Mouse (Mus musculus) A20 (cell line): ENCODE results near the gene Rcn3.
"Not testable (repeated sequence)": the region's sequence is repeated elsewhere in the genome, so short reads cannot be mapped to it uniquely, and the experiment has no call there.

Experiments used
- DNase-seq: peaks from one replicate; pipeline ENCODE4 v3.0.0-alpha.2; 2011; ENCODE audit warnings: low read depth, low spot score

Rcn3 gene

DNA sequence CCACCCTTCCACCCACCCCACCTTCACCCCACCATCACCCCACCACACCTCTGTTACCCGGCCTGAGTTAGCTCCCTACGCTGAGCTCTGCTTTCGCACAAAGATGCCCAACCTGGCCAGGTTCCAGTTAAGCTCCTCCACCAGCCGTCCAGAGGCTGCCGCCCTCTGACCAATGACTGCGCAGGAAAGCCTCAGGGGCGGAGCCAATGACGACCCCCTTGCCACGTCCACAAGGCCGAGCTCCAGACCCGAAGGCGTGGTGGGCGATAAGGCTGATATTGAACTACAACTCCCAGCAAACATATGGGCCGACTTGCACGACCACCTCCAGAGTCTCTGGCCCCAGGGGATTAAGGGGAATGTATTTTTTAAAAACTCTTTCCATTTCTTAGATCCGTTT lies at the start of gene Rcn3:
Gene Rcn3, minus strand, starts transcription at position 174 of the 400 bp plus-strand sequence.
- DNase-seq: no peak

DNA sequence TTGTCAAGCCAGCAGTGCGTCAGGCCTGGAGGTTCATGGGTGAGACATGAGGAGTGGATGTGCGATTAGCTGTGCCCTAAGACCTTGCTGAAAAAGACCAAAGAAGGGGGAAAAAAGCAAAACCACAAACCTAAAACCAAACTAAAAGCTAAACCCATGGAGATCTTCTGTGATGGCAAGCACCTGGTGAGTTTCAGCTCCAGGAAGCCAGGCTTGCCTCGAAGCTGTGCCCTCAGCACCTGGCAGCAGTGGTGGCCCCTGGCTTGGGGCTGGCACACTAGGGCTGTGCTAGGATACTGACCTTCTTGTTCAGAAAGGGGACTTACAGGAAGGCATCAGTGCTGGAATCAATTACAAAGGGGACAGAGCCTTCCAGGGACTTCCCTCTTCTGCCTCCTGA lies 49.3 kb upstream of the Rcn3 start:
- no peak for DNase-seq

DNA sequence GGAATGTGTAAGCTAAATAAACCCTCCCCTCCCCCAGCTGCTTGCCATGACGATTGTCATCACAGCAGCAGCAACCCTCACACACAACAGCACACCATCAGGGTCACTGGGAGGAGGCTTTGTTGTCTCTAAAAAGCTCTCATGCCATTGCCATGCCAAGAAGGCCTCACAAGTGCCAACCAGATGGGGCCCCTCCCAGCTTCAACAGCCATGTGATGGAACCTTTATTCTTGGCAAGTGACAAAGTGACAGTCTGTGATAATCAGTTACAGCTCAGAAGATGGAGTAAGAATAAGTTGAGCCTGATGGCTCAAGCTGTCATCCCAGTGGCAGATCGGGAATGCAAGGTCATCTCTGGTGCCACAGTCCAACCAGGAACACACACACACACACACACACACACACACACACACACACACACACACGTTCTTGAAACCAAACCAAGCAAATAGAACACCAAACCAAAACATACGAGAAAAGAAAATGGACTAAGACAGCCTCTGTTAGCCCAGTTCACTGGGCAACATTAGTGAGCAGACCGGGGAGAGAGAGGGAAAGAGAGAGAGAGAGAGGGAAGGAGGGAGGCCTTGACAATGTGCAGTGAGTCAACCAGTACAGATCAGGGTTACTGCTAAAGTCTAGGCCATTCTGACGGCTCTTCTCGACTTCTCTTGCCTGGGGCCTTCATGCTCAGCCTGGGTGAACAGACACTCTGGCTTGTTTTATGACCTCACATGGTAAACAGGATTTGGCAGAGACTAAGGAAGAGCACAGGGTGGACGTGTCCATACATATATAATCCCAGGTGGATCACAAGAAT lies 48.1 kb upstream of the Rcn3 start:
- no peak for DNase-seq

DNA sequence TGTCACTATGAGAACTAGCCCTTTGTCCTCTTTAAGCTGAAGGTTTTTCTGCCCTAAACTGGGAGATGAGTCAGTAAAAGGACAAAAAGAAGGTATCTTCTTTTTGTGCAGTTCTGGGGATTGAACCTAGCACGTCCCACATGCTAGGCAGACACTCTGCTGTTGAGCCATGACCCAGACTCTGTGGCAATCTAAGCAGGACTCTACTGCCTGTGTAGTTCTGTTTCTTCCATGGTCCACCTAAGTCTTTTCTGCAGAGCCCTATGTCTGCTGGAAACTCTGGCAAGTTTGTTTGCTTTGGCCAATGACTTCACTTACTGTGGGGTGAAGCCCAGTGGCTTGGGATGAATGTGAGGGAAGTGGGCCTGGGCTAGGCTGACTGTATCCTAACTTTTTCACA lies 46.4 kb upstream of the Rcn3 start:
- no peak for DNase-seq

DNA sequence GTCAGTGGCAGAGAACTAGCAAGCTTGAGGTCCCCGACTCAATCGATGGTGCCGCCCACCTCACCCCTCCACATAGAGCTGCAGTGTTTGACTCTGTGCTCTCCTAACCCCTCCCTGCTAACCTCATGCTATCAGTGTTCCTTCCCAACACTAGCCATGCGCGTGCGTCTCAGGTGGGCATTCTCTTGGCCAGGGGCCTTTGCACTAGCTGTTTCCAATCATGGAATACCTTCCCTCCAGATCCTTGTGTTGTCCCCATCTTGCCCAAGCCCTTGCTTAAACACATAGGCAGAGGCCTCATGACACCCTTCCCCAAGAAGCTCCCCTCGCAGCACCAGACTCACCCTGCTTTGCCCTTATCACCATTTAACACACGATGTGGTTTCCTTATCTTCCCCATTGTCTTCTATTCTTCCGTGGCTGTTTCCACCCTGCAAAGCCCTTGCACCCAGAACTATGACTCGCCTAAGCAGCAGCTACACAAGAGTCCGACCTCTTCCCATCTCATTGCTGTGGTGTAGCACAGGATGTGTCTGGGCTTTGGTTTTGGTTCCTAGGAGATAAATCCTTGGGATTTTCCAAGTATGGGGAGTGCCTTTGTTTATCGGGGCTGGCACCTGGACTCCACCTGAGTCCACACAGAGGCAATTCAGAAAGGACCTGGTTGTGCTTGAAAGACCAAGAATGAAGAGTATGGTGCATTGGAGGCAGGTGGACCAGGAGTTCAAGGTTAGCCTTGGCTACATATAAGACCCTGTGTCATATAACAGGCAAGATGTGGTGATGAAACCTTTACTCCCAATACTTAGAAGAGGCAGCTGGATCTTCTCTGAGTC lies 45.4 kb upstream of the Rcn3 start:
- DNase-seq: no peak

DNA sequence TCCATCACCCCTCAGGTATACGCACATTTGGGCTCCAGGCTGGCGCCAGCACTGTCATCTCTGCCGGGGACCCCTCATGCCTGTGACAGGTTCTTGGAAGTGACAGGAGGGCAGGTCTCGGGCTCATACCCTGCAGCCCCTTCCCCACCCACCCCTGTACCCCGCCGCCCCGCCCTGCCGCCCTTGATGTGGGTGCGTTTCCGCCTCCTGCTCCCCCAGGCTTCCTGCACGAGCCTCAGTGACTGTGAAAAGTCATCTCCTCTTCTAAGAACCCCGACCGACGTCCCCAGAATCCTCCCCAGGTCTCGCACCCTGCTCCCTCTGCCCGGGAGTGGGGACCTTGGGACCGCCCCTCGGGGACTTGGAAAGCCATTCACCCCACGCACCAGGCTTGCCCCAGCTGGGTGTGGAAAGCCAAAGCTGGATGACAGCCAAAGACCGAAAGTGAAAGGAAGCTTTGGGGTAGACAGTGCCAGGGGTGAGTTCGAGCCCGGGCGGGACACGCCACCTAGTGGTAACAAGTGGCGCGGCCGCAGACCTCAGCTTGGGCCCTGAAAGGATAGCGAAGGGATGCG lies 44.1 kb upstream of the Rcn3 start, which contains the start of the genes Gm45713 and Flt3l:
Gene Gm45713, minus strand, starts transcription at position 239 of the 575 bp plus-strand sequence.
Gene Flt3l, minus strand, starts transcription at position 440 of the 575 bp plus-strand sequence.
- peak; percentile 91 for DNase-seq

DNA sequence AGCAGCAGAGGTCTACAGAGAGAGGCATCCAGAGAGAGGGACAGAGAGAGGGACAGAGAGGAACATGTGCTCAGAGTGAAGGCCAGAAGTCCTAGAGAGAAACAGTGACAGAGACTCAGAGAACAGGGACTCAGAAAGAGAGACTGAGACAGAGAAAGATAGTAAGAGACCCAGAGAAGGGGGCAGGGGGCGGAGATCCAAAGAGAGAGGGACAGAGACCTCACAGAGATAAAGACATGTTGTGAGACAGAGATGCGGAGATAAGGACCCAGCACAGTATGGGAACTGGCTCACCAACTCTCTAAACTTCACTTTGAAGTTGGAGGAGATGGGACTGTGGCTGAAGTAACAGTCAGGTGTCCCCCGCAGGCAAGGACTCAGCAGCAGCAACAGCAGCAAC lies 43.3 kb upstream of the Rcn3 start:
- no peak for DNase-seq

DNA sequence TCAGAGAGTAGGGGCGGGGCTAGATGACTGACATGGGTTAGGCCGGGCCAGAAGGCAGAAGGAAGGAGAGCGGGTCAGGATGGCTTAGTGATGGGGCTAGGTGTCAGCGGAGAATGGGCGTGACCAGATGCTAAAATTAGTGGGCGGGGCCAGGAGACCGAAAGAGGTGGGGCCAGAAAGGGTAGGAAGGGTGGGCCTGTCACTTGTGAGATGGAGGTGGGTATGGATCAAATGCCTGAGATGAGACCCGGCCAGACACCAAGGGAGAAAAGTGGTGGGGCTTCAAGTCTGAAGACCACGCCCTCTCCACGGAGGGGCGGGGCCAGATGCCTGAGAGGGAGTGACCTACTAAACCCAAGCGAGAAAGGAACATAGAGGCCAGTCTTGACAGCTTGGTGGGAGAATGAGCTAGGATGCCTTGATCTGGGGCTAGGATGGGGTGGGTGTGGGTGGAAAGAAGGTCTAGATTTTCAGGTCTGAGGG lies 42.6 kb upstream of the Rcn3 start:
- peak; percentile 77 for DNase-seq

DNA sequence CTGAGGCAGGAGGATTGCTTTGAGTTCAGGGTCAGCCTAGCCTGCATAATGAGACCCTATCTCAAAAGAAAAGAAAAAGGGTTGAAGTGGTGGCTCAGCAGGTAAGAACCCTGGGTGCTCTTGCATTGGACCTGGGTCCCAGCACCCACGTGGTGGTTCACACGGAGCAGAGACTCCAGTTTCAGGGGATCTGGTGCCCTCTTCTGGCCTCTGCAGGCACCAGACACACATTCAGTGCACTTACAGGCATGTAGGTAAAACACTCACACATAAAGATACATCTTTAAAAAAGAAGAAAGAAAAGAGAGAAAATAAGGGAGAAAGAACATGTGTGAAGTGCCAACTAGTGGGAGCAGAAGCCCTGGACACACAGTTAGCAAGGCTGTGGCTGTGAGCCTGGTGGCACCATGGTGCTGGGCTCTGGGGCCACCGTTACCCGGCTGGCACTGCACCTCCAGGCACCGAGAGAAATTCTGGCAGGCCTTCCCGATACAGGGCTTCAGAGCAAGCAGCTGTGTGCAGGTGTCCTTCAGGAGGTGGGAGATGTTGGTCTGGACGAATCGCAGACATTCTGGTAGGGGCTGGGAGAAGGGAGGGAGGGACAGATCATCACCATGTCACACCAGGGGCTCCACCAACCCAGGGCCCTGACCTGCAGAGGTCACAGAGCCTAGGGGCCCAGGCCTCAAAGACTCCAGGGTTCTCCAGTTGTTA lies 41.6 kb upstream of the Rcn3 start:
- peak; percentile 50 for DNase-seq

DNA sequence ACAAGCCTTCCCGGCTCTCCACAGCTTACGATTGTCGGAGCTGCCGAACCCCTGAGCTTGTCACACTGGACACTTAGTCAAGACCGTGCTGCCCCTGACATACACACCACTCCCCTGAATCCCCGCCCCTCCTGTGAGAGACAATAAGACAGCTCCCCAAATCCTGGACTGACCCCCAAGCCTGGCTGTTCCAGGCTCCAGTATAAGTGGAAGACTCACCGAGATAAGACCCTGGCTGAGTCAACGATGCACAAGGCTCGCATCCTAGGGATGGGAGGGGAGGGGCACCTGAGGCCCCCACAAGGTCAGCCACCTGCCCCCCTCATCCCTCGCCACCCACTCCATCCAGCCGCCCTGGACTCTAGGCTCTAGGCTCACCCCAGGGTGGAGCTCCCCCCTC lies 39.8 kb upstream of the Rcn3 start:
- no peak for DNase-seq

DNA sequence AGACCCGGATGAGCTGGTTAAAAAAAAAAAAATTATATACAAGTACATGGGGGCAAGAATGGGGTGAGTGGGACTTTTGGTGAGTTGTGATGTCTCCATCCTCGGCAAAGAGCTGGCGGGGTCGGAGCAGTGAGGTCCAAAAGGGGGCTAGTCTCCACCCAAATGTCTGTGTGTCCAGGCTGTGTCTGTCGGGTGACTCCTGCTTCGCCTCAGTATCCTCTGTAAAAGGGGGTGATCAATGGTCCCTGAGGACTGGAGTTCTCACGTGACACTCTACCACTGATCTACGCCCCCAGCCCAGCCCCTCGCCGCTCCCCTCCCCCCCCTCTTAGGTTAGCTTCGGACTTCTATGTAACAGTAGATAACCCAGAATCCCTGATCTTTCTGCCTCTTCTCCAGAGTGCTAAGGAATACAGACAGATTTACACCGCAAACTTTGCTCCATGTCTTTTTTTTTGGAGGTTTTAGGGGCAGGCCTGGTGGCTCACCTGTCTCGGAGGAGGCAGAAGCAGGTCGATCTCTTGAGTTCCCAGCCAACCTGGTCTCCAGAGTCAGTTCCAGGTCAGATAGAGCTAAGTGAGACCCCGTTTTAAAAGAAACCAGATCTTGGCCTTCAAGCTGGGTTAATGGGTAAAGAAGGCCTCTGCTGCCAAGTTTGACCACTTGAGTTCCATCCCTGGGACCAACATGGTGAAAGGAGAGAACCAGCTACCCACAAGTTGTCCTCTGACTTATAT lies 37.9 kb upstream of the Rcn3 start:
- no peak for DNase-seq

DNA sequence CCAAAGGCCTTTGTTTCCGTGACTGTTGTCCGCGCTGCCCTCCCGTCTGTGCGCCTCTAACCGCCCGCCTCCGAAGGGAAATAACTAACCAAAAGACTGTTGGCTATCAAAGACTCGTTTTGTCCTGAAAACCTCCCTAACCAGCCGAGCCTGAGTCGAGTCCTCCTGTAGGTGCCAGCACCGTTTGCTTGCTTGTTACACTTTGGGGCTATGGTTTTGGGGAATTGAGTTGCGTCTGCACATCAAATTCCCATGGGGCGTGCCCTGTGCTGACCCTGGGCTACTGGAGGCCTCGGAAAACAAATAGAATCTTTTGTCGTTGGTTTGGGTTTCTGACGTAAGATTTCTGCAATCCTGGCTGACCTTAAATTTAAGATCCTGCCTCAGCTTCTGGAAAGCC lies 37.3 kb upstream of the Rcn3 start:
- no peak for DNase-seq

DNA sequence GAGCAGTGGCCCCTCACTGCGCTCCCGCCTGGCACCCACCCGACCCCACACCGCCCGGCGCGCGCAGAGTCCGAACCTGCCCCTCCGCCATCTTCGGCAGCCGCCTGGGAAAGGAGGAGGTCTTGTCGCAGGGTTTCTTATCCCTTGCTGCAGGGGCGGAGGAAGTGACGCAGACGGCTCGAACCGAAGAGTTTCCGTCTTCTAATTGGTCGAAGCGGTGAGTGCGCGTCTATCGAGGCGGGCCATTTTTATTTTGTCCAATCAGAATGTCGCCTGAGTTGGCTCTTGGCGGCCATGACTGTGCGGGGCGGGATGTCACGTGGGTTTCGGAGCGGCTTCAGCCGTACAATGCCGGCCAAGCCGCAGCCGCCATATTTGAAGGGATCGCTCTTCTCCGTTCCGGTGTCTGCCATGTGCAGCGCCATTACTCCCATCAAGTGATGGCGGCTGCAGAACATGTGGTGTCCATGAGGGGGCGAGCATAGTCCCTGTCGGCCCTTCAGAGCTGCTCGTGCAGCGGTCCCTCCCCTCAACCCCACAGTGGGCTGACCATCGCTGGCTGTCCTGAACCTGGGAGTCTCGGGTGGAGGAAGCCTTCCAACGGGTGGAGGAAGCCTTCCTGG lies 36.7 kb upstream of the Rcn3 start, which contains the start of gene Rpl13a:
Gene Rpl13a, minus strand, starts transcription at position 138 of the 623 bp plus-strand sequence.
- DNase-seq: peak; percentile 99

DNA sequence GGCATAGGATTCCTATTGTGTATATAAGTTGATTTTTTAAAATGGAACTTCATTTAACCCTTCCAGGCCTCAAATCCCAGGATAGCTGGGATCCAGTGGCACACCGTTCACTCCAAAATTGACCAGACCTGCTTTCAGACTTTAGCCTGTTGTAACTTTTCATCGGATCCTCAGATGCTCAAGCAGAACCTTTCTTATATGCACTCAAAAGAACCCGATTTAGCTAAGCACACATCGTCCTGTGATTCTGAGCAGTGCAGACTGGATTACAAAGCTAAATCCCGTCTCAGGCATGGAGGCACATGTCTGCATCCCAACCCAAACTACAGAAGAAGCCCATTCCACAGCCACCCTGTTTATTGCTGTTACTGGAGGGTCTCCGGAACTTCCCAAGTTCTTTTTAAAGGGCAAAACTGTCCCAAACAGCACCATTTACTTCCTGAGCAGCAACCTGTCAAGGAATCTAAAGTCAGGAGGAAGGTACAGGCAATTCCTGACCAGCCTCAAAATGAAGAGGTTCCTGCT lies 35.7 kb upstream of the Rcn3 start:
- DNase-seq: no peak

DNA sequence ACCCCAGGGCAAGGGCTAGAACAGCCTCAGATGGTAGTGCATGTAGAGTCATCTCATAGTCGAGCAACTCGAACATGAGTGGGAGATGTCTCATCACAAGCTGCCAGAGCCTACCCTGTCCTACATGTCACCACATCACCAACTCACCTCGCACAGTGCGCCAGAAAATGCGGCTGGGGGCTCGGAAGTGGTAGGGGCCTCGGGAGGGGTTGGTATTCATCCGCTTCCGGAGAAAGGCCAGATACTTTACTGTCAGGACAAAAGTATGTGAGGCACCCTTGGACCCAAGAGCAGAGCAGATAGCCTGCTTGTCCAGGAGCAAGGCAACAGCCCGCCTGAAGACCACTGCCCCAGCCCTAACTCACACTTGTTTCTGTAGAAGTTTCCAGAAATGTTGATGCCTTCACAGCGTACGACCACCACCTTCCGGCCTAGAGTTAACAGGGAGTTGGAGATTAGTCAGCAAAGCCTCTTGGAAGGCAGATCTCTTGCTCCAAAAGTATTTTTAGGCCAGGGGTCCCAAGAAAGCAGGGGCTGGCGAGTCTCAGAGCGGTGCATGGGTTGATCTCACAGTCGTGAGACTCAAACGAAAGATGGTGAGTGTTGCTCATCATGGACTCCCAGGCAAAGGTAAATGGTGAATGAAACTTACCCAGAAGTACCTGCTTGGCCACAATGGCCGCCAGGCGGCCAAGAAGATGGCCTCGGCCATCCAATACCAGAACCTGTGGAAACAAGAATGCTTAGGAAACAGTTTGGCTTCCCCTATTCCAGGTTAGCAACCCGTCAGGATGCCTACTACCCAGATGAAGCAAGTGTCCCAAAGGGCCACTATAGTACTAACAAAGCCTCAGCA lies 35.1 kb upstream of the Rcn3 start:
- DNase-seq: peak; percentile 54

DNA sequence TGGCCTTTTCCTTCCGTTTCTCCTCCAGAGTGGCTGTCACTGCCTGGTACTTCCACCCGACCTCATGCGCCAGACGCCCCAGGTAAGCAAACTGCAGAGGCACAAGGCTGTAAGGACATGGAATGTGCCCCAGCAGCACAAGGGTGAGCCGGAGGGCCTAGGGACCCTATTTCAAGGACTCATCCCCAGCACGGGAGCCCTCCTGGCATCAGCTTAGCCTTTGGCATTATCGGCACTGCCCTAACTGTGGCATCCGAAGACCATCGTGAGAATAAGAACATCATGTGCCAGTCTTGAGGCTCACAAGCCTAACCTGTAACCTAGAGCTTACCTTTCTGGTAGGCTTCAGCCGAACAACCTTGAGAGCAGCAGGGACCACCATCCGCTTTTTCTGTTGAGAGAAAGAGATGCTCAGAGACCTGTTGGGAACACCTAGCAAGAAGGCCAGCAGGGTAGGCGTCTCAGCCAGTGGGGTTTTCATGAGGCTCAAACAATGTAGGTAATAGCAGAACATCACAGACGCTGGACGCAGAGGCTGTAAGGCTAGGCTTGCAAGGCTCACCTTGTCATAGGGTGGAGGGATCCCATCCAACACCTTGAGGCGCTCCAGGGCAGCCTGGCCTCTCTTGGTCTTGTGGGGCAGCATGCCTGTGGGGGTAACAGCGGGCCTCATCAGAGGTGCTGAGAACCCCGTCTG lies 34.3 kb upstream of the Rcn3 start:
- DNase-seq: peak; percentile 26

DNA sequence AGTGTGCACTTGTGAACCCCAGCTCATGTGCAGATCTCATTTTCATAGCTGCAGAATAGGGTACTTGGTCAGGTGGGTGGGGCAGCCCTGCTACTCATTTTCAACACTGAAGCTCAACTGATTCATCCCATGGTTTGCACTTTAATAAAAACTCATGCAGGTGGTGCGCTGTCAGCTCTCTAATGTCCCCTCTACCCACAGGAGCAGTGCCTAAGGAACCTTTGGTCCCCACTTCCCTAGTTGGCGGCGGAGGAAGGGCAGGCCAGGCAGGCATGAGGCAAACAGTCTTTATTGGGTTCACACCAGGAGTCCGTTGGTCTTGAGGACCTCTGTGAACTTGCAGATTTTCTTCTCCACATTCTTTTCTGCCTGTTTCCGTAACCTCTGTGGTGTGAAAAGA lies 33.6 kb upstream of the Rcn3 start:
- DNase-seq: not testable (repeated sequence)

DNA sequence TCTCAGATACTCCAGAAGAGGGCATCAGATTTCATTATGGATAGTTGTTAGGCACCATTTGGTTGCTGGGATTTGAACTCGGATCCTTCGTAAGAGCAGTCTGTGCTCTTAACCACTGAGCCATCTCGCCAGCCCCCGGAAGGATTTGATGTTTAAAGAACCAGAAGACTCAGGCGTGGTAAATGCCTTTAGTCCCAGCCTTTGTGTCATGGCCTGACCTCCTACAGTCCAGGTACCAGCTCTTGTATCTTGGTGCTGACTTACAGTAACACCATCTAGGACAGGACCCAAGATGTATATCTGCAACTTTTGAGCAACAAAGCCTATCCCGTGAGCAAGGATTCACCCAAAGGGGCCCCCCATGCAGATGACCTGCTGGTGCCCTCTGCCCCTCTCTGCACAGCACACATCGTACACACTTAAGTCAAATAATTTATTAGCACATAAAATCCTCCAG lies 33.2 kb upstream of the Rcn3 start:
- peak; percentile 85 for DNase-seq
